Mouse (Mus musculus) heart, embryonic 10.5 days (tissue): ENCODE measurements around the gene Zfp68. TPM values are rescaled to one million over a fixed set of nuclear protein-coding genes. Genes with fewer than 3 reads are reported as not detected.
"Not testable (repeated sequence)": the region's sequence is repeated elsewhere in the genome, so short reads cannot be mapped to it uniquely, and the experiment has no call there.

Experiments
- DNase-seq: peaks from one replicate; pipeline ENCODE4 v3.0.0-alpha.2; 2017; ENCODE audit warnings: low spot score
- H3K27ac ChIP-seq: fragments of 300-500 bp; sonication (generic); 2 replicates; pipeline ENCODE4 v1.5.1; 2016; ENCODE audit warnings: mild to moderate bottlenecking
- H3K27me3 ChIP-seq: fragments of 300-500 bp; sonication (generic); 2 replicates; pipeline ENCODE4 v1.6.1; 2016; ENCODE audit warnings: mild to moderate bottlenecking; ENCODE audit not compliant: poor library complexity, insufficient read depth, severe bottlenecking
- H3K36me3 ChIP-seq: fragments of 300-500 bp; sonication (generic); 2 replicates; pipeline ENCODE4 v1.6.1; 2016; ENCODE audit warnings: mild to moderate bottlenecking, moderate library complexity
- H3K4me1 ChIP-seq: fragments of 300-500 bp; sonication (generic); 2 replicates; pipeline ENCODE4 v1.6.1; 2016; ENCODE audit warnings: mild to moderate bottlenecking
- H3K4me3 ChIP-seq: fragments of 300-500 bp; sonication (generic); 2 replicates; pipeline ENCODE4 v1.5.1; 2016; ENCODE audit warnings: mild to moderate bottlenecking, moderate library complexity
- H3K9me3 ChIP-seq: fragments of 300-500 bp; sonication (generic); 2 replicates; pipeline ENCODE4 v1.6.1; 2016; ENCODE audit warnings: mild to moderate bottlenecking, moderate library complexity
- WGBS: fragments of 180-500 bp; shearing (Covaris S2); methylation state at CpG from one replicate; pipeline ENCODE4 v1.1.7; 2016; 5-methylcytosine and 5-hydroxymethylcytosine counted together
- microRNA-seq: library from miRNA; unstranded; fragments of <30 nt; microRNA quantifications from one replicate; pipeline ENCODE4, GENCODE M21; 2017
- polyA plus RNA-seq: library from polyadenylated mRNA; unstranded; fragments of >200 nt; fragmentation: Nextera tagmentation; extraction: Ambion mirVana; gene quantifications from 2 replicates; pipeline ENCODE4 v1.2.1, GENCODE M21; 2016

The Zfp68 gene
- polyA plus RNA-seq, 1 experiment from 2014 or later: 40.9 TPM

GRCm38 (mm10) chr5:138618353-138618752 is 1.2 kb downstream of the Zfp68 start:
- WGBS: 90% methylated on average over 1 of the region's 1 CpGs
- Histone ChIP-seq H3K4me1 (no peaks in the 10 kb centered on the region; the same call in 1 of the 2 replicates), H3K27ac (no peak overlapping the region), H3K4me3 (peak overlapping the region; percentile 93), H3K27me3 (no peaks in the 10 kb centered on the region), H3K36me3 (peaks cover 46% of the 10 kb centered on the region), H3K9me3 (peaks cover 3% of the 10 kb centered on the region; the same call in 1 of the 2 replicates)
- no peak for DNase-seq

- no peak for DNase-seq
- Histone ChIP-seq H3K27me3 (no peaks in the 10 kb centered on the region), H3K4me1 (no peaks in the 10 kb centered on the region), H3K9me3 (peaks cover 8% of the 10 kb centered on the region), H3K27ac (no peak overlapping the region), H3K36me3 (no peaks in the 10 kb centered on the region), H3K4me3 (no peak overlapping the region)
- WGBS: 85% methylated on average over 6 of the region's 6 CpGs
Observed at GRCm38 (mm10) chr5:138587396-138587795, 32.2 kb downstream of the Zfp68 start.

- no peaks in the 10 kb centered on the region for H3K4me1 ChIP-seq
- no peak for DNase-seq
- no peaks in the 10 kb centered on the region for H3K36me3 ChIP-seq
- no peaks in the 10 kb centered on the region for H3K27me3 ChIP-seq
- no peak overlapping the region for H3K27ac ChIP-seq
- H3K9me3 ChIP-seq: no peaks in the 10 kb centered on the region; the same call in 1 of the 2 replicates
- no peak overlapping the region for H3K4me3 ChIP-seq
- 48% methylated on average over 4 of the region's 4 CpGs for WGBS
Observed at GRCm38 (mm10) chr5:138571623-138572022, 47.9 kb downstream of the Zfp68 start.

GRCm38 (mm10) chr5:138564612-138565011 is 54.9 kb downstream of the Zfp68 start, which contains the start of gene 1700123K08Rik:
TSS of gene 1700123K08Rik (minus strand) at chr5:138564712.
- not testable (repeated sequence) for H3K36me3 ChIP-seq, H3K27ac ChIP-seq, H3K4me1 ChIP-seq, H3K9me3 ChIP-seq, H3K4me3 ChIP-seq, DNase-seq, H3K27me3 ChIP-seq
- 77% methylated on average over 2 of the region's 2 CpGs for WGBS

Small RNA genes within 50 kb of the gene (microRNA-seq; reads per million reads assigned to microRNA genes)
- gene Gm24082: not detected

Other genes with a start within 250 kb of the Zfp68 start
- 22.1 and 25.9 TPM in 2 replicates for gene Zfp157, start 178.3 kb downstream of the Zfp68 start, polyA plus RNA-seq
- gene 1700123K08Rik, start 55.0 kb downstream of the Zfp68 start, polyA plus RNA-seq: not detected in 2 replicates
- 6.6 and 7.0 TPM in 2 replicates for gene A430033K04Rik, start 3.1 kb upstream of the Zfp68 start, polyA plus RNA-seq
- gene Fam20c, start 134.8 kb upstream of the Zfp68 start, polyA plus RNA-seq: 2.4 and 4.9 TPM in 2 replicates
- gene Gm5294, start 200.3 kb upstream of the Zfp68 start, polyA plus RNA-seq: not detected in 2 replicates